Mouse (Mus musculus): ENCODE measurements around the gene Ggt1. TPM values are rescaled to one million over a fixed set of nuclear protein-coding genes. Genes with fewer than 3 reads are reported as not detected.

Gene Ggt1
- total and polyA plus RNA-seq, 2 experiments: 0.20 to 0.92 TPM

DNA sequence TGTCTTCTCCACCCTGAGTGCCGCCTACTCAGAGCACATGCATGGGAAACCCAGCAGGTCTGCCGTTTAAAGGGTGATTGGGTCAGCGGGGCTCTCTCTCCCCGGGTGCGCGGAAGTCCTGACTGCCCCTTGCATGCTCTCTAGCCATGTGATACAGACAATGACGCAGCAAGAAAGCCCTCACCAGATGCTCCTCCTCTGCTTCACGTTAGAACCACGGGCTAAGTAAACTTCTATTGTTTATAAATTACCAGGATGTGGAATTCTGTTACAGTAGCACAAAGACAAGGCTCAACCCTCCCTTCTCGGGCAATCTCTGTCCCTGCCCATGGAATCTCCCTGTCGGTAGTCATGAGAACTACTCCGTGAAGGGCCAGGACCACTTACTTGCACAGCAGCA lies 10.2 kb upstream of the Ggt1 start:
- Histone ChIP-seq H3K36me3 (ENCODE audit: control insufficient read depth, insufficient read depth, low read length) (no peaks in the 10 kb centered on the region), H3K27ac (replicated peaks; ENCODE audit: insufficient read depth, low read depth, low read length) (no peak overlapping the region), H3K4me3 (ENCODE audit: insufficient read depth, low read depth, low read length) (no peak overlapping the region), H3K9ac (ENCODE audit: low read depth, low read length) (no peak overlapping the region), H3K79me2 (ENCODE audit: control insufficient read depth, insufficient read depth, low read length) (no peaks in the 10 kb centered on the region), H3K4me1 (ENCODE audit: control insufficient read depth, insufficient read depth, low read length) (peaks cover 6% of the 10 kb centered on the region; the same call in 1 of the 2 replicates), H3K27me3 (ENCODE audit: control insufficient read depth, insufficient read depth, low read length) (no peaks in the 10 kb centered on the region)
- 43% methylated on average over 12 of the region's 12 CpGs for WGBS
- TF ChIP-seq POLR2A (IDR thresholded peaks at IDR 0.05; ENCODE audit: extremely low read depth, insufficient read depth, low read length): no peak
- DNase-seq (ENCODE audit: extremely low read depth, low read depth, low spot score): no peak

- H3K36me3 ChIP-seq (ENCODE audit: control insufficient read depth, insufficient read depth, low read length): no peaks in the 10 kb centered on the region
- DNase-seq (ENCODE audit: extremely low read depth, low read depth, low spot score): no peak
- peaks cover 6% of the 10 kb centered on the region; the same call in 1 of the 2 replicates for H3K4me1 ChIP-seq (ENCODE audit: control insufficient read depth, insufficient read depth, low read length)
- no peak overlapping the region for H3K4me3 ChIP-seq (ENCODE audit: insufficient read depth, low read depth, low read length)
- H3K79me2 ChIP-seq (ENCODE audit: control insufficient read depth, insufficient read depth, low read length): no peaks in the 10 kb centered on the region
- no peak overlapping the region for H3K9ac ChIP-seq (ENCODE audit: low read depth, low read length)
- H3K27me3 ChIP-seq (ENCODE audit: control insufficient read depth, insufficient read depth, low read length): no peaks in the 10 kb centered on the region
- WGBS: 73% methylated on average over 2 of the region's 2 CpGs
- no peak overlapping the region for H3K27ac ChIP-seq (replicated peaks; ENCODE audit: insufficient read depth, low read depth, low read length)
- TF ChIP-seq POLR2A (IDR thresholded peaks at IDR 0.05; ENCODE audit: extremely low read depth, insufficient read depth, low read length) (no peak), CTCF (IDR thresholded peaks at IDR 0.05; ENCODE audit: low read depth, low read length) (no peak)
These were observed 9.3 kb upstream of the Ggt1 start for GRCm38 (mm10) chr10:75552106-75552505.

- 89% methylated on average over 13 of the region's 13 CpGs for WGBS
- no peaks in the 10 kb centered on the region for H3K79me2 ChIP-seq (ENCODE audit: control insufficient read depth, insufficient read depth, low read length)
- DNase-seq (ENCODE audit: extremely low read depth, low read depth, low spot score): no peak
- TF ChIP-seq POLR2A (IDR thresholded peaks at IDR 0.05; ENCODE audit: extremely low read depth, insufficient read depth, low read length) (no peak), CTCF (IDR thresholded peaks at IDR 0.05; ENCODE audit: low read depth, low read length) (no peak)
- no peaks in the 10 kb centered on the region for H3K36me3 ChIP-seq (ENCODE audit: control insufficient read depth, insufficient read depth, low read length)
- H3K27ac ChIP-seq (replicated peaks; ENCODE audit: insufficient read depth, low read depth, low read length): no peak overlapping the region
- H3K4me1 ChIP-seq (ENCODE audit: control insufficient read depth, insufficient read depth, low read length): peaks cover 6% of the 10 kb centered on the region; the same call in 1 of the 2 replicates
- no peak overlapping the region for H3K4me3 ChIP-seq (ENCODE audit: insufficient read depth, low read depth, low read length)
- H3K9ac ChIP-seq (ENCODE audit: low read depth, low read length): no peak overlapping the region
- no peaks in the 10 kb centered on the region for H3K27me3 ChIP-seq (ENCODE audit: control insufficient read depth, insufficient read depth, low read length)
These were observed 8.5 kb upstream of the Ggt1 start for GRCm38 (mm10) chr10:75552701-75553450.

- Histone ChIP-seq H3K36me3 (ENCODE audit: control insufficient read depth, insufficient read depth, low read length) (no peaks in the 10 kb centered on the region), H3K79me2 (ENCODE audit: control insufficient read depth, insufficient read depth, low read length) (no peaks in the 10 kb centered on the region), H3K27me3 (ENCODE audit: control insufficient read depth, insufficient read depth, low read length) (peaks cover 1% of the 10 kb centered on the region; the same call in 1 of the 2 replicates), H3K4me1 (ENCODE audit: control insufficient read depth, insufficient read depth, low read length) (peaks cover 6% of the 10 kb centered on the region; the same call in 1 of the 2 replicates), H3K9ac (ENCODE audit: low read depth, low read length) (no peak overlapping the region), H3K27ac (replicated peaks; ENCODE audit: insufficient read depth, low read depth, low read length) (no peak overlapping the region), H3K4me3 (ENCODE audit: insufficient read depth, low read depth, low read length) (no peak overlapping the region)
- TF ChIP-seq POLR2A (IDR thresholded peaks at IDR 0.05; ENCODE audit: extremely low read depth, insufficient read depth, low read length) (no peak), CTCF (IDR thresholded peaks at IDR 0.05; ENCODE audit: low read depth, low read length) (no peak)
- 84% methylated on average over 8 of the region's 8 CpGs for WGBS
- no peak for DNase-seq (ENCODE audit: extremely low read depth, low read depth, low spot score)
These were observed 7.3 kb upstream of the Ggt1 start for GRCm38 (mm10) chr10:75554090-75554489.

DNA sequence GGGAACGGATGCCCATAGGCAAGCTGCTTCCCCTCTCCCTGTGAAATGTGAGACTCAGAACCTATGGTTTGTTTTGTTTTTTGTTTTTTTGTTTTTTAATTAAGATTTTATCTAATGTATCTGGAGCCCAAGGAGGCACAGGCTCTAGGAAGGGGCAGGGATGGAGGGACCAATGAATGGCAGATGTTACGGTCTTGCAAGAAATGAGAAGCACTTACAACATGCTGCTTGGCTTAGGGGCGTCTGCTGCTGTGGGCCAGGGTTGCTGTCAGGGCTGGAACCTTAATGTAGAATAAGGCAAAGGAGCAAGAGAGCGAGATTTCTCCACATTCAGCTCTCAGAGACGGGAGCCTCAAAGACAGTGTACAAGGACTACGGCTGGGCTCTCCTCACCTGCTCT lies 5.8 kb upstream of the Ggt1 start:
- no peak for TF ChIP-seq CTCF (IDR thresholded peaks at IDR 0.05; ENCODE audit: low read depth, low read length)
- no peak for TF ChIP-seq POLR2A (IDR thresholded peaks at IDR 0.05; ENCODE audit: extremely low read depth, insufficient read depth, low read length)

GRCm38 (mm10) chr10:75556026-75556425 lies 5.4 kb upstream of the Ggt1 start:
- Histone ChIP-seq H3K9ac (ENCODE audit: low read depth, low read length) (no peak overlapping the region), H3K79me2 (ENCODE audit: control insufficient read depth, insufficient read depth, low read length) (no peaks in the 10 kb centered on the region), H3K4me1 (ENCODE audit: control insufficient read depth, insufficient read depth, low read length) (0 out of 2 replicates have a peak, but pooled peaks cover 2% of the 10 kb centered on the region), H3K4me3 (ENCODE audit: insufficient read depth, low read depth, low read length) (no peak overlapping the region), H3K36me3 (ENCODE audit: control insufficient read depth, insufficient read depth, low read length) (no peaks in the 10 kb centered on the region), H3K27ac (replicated peaks; ENCODE audit: insufficient read depth, low read depth, low read length) (no peak overlapping the region), H3K27me3 (ENCODE audit: control insufficient read depth, insufficient read depth, low read length) (peaks cover 9% of the 10 kb centered on the region; the same call in 1 of the 2 replicates)
- no peak for DNase-seq (ENCODE audit: extremely low read depth, low read depth, low spot score)
- TF ChIP-seq CTCF (IDR thresholded peaks at IDR 0.05; ENCODE audit: low read depth, low read length): no peak
- no peak for TF ChIP-seq POLR2A (IDR thresholded peaks at IDR 0.05; ENCODE audit: extremely low read depth, insufficient read depth, low read length)
- 80% methylated on average over 9 of the region's 9 CpGs for WGBS

More for the DNA sequence above, 5.8 kb upstream of the Ggt1 start:
- Histone ChIP-seq H3K27me3 (ENCODE audit: control insufficient read depth, insufficient read depth, low read length) (peaks cover 9% of the 10 kb centered on the region; the same call in 1 of the 2 replicates), H3K27ac (replicated peaks; ENCODE audit: insufficient read depth, low read depth, low read length) (no peak overlapping the region), H3K79me2 (ENCODE audit: control insufficient read depth, insufficient read depth, low read length) (no peaks in the 10 kb centered on the region), H3K4me1 (ENCODE audit: control insufficient read depth, insufficient read depth, low read length) (0 out of 2 replicates have a peak, but pooled peaks cover 2% of the 10 kb centered on the region), H3K4me3 (ENCODE audit: insufficient read depth, low read depth, low read length) (no peak overlapping the region), H3K36me3 (ENCODE audit: control insufficient read depth, insufficient read depth, low read length) (no peaks in the 10 kb centered on the region), H3K9ac (ENCODE audit: low read depth, low read length) (no peak overlapping the region)
- WGBS: 90% methylated on average over 6 of the region's 6 CpGs
- no peak for DNase-seq (ENCODE audit: extremely low read depth, low read depth, low spot score)
